Mouse (Mus musculus) lung, postnatal 0 days (tissue): Measurements from ENCODE around the gene Fam186b.

Experiments used
- CTCF ChIP-seq: IDR thresholded peaks from 2 replicates; pipeline ENCODE4 v1.5.1; 2016; ENCODE audit warnings: antibody characterized with exemption, mild to moderate bottlenecking
- EP300 ChIP-seq: IDR thresholded peaks from 2 replicates; pipeline ENCODE4 v1.6.1; 2016; ENCODE audit warnings: antibody characterized with exemption, mild to moderate bottlenecking, control low read depth

DNA sequence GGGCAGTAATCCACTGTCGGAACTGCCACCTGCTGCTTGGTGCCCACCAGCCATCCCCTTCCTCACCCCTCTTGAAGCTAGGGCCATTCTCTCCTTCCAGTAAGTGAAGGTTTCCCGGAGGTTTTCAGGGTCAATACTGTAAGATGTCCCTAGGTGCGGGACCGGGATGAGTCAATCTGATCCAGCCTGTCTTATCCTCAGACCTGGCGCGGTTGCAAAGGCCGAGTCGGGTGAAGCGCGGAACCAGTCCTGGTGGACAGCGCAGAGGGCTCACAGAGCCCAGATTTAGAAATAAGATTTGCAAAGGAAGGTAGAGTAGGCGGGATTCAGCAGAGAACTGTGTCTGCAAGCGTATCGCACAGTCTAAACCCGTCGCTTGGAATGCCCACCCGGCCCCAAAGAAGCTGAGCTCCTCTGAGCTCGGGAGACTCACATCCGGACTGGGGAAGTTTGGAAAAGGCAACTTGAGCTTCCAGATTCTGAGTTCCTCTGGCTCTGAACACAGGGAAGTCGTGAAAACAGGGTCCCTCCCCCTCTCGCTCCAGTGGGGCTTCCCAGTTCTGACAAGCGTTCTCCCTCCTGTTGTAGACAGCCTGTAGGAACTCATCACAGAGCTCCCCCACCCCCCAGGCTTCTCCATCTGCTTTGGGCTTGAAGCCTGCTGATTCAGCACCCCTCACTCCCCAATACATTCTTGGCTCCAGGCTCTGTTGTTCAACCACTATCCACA is 70.4 kb downstream of the Fam186b start:
- no peak for TF ChIP-seq CTCF
- no peak for TF ChIP-seq EP300
